Mouse (Mus musculus): ENCODE results near the gene Kng1. TPM values are rescaled to one million over a fixed set of nuclear protein-coding genes. Genes with fewer than 3 reads are reported as not detected.
A peak's percentile ranks its signal among the peaks of the same experiment; 100 is the strongest.
"Not testable (repeated sequence)": the region's sequence is repeated elsewhere in the genome, so short reads cannot be mapped to it uniquely, and the experiment has no call there.

The Kng1 gene
- polyA plus RNA-seq, 1 experiment from 2014 or later: not detected

DNA sequence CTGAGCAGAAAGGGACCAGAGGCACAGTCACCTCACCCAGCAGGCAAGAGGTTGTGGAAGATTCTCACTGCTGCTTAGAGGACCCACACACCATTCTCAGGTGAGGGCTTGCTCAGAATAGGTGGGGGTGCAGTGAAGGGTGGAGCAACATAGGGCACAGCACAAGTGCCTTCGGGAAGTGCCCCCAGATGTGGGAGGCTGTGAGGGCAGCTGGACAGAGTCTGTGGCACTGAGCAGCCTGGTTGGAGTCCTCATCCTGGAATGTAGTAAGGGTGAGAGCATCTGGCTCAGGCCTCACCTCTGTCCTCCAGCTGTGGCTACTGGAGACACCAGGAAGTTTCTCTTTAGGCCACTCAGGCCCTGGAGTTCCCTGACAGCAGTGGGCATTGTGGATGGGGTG is 39.2 kb downstream of the Kng1 start:
- H3K27me3 ChIP-seq (ENCODE audit: control insufficient read depth, insufficient read depth, low read length); H3K27ac ChIP-seq (replicated peaks; ENCODE audit: low read depth, low read length); H3K9me3 ChIP-seq (replicated peaks; ENCODE audit: control insufficient read depth, low read length); ATAC-seq (replicated peaks; ENCODE audit: insufficient number of reproducible peaks, low FRiP score, low TSS enrichment, low read depth); H3K36me3 ChIP-seq (replicated peaks; ENCODE audit: control insufficient read depth, insufficient read depth, low read depth, low read length); H3K9ac ChIP-seq (replicated peaks; ENCODE audit: low read length); DNase-seq (ENCODE audit: low spot score); H3K4me2 ChIP-seq (ENCODE audit: low read depth, low read length); H3K4me1 ChIP-seq (ENCODE audit: control insufficient read depth, insufficient read depth, low read length); H3K4me3 ChIP-seq (ENCODE audit: low read depth, low read length): not testable (repeated sequence)
- WGBS: 67% methylated on average over 1 of the region's 1 CpGs

DNA sequence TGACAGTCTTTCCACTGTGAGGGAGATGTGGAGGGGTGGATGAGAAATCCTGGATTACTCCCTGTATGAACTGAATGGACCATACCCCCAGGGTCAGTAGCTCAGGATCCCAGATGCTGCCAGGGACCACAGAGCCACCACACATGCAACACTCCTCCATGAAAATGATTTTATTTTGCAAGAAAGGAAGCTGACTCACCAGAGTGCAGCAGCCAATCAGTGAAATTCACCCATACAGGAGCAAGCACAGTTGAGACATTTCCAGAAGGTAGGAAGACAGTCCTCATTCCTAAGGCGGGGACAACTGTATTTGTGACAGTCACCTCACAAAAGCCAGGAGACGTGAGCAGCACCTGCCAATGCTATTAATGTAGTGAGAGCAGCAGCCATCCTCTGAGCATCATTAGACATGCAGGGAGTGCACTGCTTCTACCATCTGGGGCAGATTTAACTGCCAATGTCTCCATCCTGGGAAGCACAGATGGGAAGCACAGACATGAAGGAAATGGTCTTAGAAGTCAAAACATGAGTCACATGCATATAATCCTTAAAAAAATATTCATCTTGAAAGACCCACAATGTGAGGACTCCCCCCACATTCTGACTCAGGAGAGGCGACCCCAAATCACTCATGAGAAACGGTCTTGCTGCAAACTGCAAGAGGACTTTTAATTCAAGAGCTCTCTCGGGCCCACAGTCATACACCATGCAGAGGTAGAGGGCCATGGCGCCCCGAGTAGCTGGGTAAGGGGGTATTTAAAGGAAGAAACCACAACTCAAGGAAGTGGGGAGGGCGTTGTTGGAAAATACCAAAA is 39.8 kb downstream of the Kng1 start:
- not testable (repeated sequence) for H3K4me2 ChIP-seq (ENCODE audit: low read depth, low read length); H3K4me3 ChIP-seq (ENCODE audit: low read depth, low read length); H3K4me1 ChIP-seq (ENCODE audit: control insufficient read depth, insufficient read depth, low read length); H3K9me3 ChIP-seq (replicated peaks; ENCODE audit: control insufficient read depth, low read length); H3K36me3 ChIP-seq (replicated peaks; ENCODE audit: control insufficient read depth, insufficient read depth, low read depth, low read length); ATAC-seq (replicated peaks; ENCODE audit: insufficient number of reproducible peaks, low FRiP score, low TSS enrichment, low read depth); H3K27ac ChIP-seq (replicated peaks; ENCODE audit: low read depth, low read length); H3K9ac ChIP-seq (replicated peaks; ENCODE audit: low read length); DNase-seq (ENCODE audit: low spot score); H3K27me3 ChIP-seq (ENCODE audit: control insufficient read depth, insufficient read depth, low read length)
- WGBS: 85% methylated on average over 8 of the region's 8 CpGs

DNA sequence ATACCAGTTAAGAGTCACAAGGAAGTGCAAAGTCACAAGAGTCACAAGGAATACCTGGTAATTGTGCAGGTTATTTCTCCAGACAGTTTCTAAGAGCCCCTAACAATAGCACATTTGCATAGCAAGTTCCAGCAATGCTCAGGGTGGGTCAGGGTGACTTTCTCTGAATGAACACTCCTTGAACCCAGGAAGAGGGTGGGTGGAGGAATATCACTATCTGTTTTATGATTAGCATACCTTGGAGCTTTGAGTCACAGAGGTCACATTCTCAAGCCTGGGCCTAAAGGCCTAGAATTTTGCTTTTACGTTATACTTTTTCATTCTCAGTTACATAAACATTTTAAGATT is 40.4 kb downstream of the Kng1 start:
- not testable (repeated sequence) for H3K27ac ChIP-seq (replicated peaks; ENCODE audit: low read depth, low read length); H3K4me1 ChIP-seq (ENCODE audit: control insufficient read depth, insufficient read depth, low read length); ATAC-seq (replicated peaks; ENCODE audit: insufficient number of reproducible peaks, low FRiP score, low TSS enrichment, low read depth); DNase-seq (ENCODE audit: low spot score); H3K9me3 ChIP-seq (replicated peaks; ENCODE audit: control insufficient read depth, low read length); H3K27me3 ChIP-seq (ENCODE audit: control insufficient read depth, insufficient read depth, low read length); H3K4me2 ChIP-seq (ENCODE audit: low read depth, low read length); H3K9ac ChIP-seq (replicated peaks; ENCODE audit: low read length); H3K36me3 ChIP-seq (replicated peaks; ENCODE audit: control insufficient read depth, insufficient read depth, low read depth, low read length); H3K4me3 ChIP-seq (ENCODE audit: low read depth, low read length)
- 97% methylated on average over 1 of the region's 1 CpGs for WGBS

DNA sequence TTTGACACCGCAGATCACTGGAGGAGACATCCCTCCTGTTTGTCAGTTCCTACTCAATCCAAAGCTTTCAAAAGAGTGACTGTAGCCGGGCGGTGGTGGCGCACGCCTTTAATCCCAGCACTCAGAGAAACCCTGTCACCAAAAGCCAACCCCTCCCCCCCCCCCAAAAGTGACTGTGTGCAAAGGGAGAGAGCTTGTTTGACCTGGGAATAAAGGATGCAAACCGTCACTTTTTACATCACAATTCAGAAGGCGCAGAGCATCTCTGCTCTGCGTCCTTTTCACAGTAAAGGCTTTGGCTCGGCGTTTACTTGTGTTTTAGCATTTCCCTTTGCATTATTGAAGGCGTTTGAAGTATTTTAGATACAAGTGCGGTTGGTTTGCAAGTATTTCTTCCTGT is 42.0 kb downstream of the Kng1 start:
- H3K4me1 ChIP-seq (ENCODE audit: control insufficient read depth, insufficient read depth, low read length): peaks cover 3% of the 10 kb centered on the region
- H3K9ac ChIP-seq (replicated peaks; ENCODE audit: low read length): peak overlapping the region; percentile 23
- WGBS: 4% methylated on average over 12 of the region's 12 CpGs
- peak overlapping the region; percentile 16 for H3K4me3 ChIP-seq (ENCODE audit: low read depth, low read length)
- H3K4me2 ChIP-seq (ENCODE audit: low read depth, low read length): peak overlapping the region; percentile 26
- H3K27me3 ChIP-seq (ENCODE audit: control insufficient read depth, insufficient read depth, low read length): no peaks in the 10 kb centered on the region
- no peaks in the 10 kb centered on the region for H3K36me3 ChIP-seq (replicated peaks; ENCODE audit: control insufficient read depth, insufficient read depth, low read depth, low read length)
- no peaks in the 10 kb centered on the region for H3K9me3 ChIP-seq (replicated peaks; ENCODE audit: control insufficient read depth, low read length)
- no peak overlapping the region for H3K27ac ChIP-seq (replicated peaks; ENCODE audit: low read depth, low read length)
- ATAC-seq (replicated peaks; ENCODE audit: insufficient number of reproducible peaks, low FRiP score, low TSS enrichment, low read depth) (no peak), DNase-seq (ENCODE audit: low spot score) (no peak)

DNA sequence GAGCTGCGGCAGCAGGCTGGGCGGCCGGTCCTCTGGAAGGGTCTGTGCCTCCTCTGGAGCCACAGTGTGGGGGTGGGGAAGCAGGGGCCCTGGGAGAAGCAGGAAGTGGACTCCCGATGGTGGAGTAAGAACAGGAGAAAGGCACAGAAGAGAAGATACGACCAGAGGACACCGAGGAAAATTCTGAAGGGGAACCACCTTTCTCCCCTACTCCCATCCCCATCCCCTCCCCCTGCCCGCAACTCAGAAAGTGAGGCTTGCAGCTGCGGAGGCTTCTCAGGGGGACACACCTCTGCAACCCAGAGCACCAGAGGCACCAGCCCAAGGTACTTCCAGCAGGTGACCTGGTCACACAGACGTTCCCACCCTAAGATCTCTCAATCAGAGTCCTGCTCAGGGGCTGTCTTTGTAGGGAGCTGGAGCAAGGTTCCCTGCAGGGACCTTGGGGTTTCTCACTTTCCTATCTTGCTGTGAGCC is 42.5 kb downstream of the Kng1 start:
- under 1% methylated on average over 9 of the region's 9 CpGs for WGBS
- Histone ChIP-seq H3K4me1 (ENCODE audit: control insufficient read depth, insufficient read depth, low read length) (peaks cover 3% of the 10 kb centered on the region), H3K4me2 (ENCODE audit: low read depth, low read length) (peak overlapping the region; percentile 26), H3K4me3 (ENCODE audit: low read depth, low read length) (peak overlapping the region; percentile 16), H3K36me3 (replicated peaks; ENCODE audit: control insufficient read depth, insufficient read depth, low read depth, low read length) (no peaks in the 10 kb centered on the region), H3K27ac (replicated peaks; ENCODE audit: low read depth, low read length) (no peak overlapping the region), H3K9ac (replicated peaks; ENCODE audit: low read length) (peak overlapping the region; percentile 23), H3K27me3 (ENCODE audit: control insufficient read depth, insufficient read depth, low read length) (no peaks in the 10 kb centered on the region), H3K9me3 (replicated peaks; ENCODE audit: control insufficient read depth, low read length) (no peaks in the 10 kb centered on the region)
- DNase-seq (ENCODE audit: low spot score): peak; percentile 72
- ATAC-seq (replicated peaks; ENCODE audit: insufficient number of reproducible peaks, low FRiP score, low TSS enrichment, low read depth): 0 out of 2 replicates have a peak, but pooled peaks have one; percentile 46

DNA sequence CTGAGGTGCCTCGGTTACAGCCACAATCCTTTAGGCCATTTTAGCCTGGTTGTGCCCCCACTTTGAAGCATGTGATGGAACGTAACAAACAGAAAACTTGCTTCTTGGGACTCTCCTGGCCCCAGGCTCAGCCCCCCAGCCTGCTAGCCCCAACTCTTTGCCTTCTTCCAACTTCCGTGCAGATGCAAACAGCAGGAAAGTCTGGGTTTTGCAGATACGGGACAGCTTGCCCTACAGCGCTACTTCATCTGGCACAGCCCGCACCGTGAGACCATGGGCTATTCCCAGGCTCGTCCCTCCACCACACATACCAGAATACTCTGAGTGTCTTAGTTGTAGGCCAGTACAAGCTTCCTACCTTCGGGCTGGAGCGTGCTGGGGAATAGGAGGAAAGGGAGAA is 42.9 kb downstream of the Kng1 start:
- Histone ChIP-seq H3K4me1 (ENCODE audit: control insufficient read depth, insufficient read depth, low read length) (peaks cover 3% of the 10 kb centered on the region), H3K27ac (replicated peaks; ENCODE audit: low read depth, low read length) (no peak overlapping the region), H3K9ac (replicated peaks; ENCODE audit: low read length) (peak overlapping the region; percentile 23), H3K4me3 (ENCODE audit: low read depth, low read length) (peak overlapping the region; percentile 16), H3K27me3 (ENCODE audit: control insufficient read depth, insufficient read depth, low read length) (no peaks in the 10 kb centered on the region), H3K4me2 (ENCODE audit: low read depth, low read length) (peak overlapping the region; percentile 26), H3K9me3 (replicated peaks; ENCODE audit: control insufficient read depth, low read length) (no peaks in the 10 kb centered on the region), H3K36me3 (replicated peaks; ENCODE audit: control insufficient read depth, insufficient read depth, low read depth, low read length) (no peaks in the 10 kb centered on the region)
- DNase-seq (ENCODE audit: low spot score): no peak
- ATAC-seq (replicated peaks; ENCODE audit: insufficient number of reproducible peaks, low FRiP score, low TSS enrichment, low read depth): no peak
- 8% methylated on average over 10 of the region's 10 CpGs for WGBS

DNA sequence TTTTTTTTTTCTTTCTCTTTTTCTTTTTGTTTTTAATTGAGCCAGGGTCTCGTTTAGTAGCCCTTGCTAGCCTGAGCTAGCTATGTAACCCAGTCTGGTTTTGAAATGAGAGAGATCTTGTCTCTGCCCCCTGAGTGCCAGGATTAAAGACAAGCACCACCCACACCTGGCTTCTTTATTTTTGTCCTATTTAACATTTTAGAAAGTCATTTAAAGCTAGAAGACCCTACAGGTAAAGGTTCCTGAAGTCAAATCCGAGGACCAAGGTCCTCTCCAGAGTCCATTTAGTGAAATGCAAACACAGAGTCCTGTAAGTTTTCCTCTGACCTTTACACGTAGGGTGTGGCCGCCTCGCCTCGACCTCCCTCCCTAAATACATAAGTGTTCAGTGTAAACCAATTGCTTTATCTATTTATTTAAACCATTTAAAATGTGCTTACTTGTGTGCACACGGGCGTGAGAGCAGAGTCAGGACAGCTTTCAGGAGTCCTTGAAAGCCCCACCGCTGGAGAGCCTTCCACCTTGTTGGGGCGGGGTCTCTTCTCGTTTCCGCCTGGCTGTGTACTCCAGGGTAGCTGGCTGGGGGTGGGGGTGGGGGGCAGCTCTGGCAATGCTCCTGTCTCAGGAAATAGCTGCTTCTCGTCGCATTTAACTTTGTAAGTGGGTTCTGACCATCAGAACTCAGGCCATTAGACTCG is 44.8 kb downstream of the Kng1 start:
- ATAC-seq (replicated peaks; ENCODE audit: insufficient number of reproducible peaks, low FRiP score, low TSS enrichment, low read depth): no peak
- peaks cover 3% of the 10 kb centered on the region for H3K4me1 ChIP-seq (ENCODE audit: control insufficient read depth, insufficient read depth, low read length)
- H3K4me3 ChIP-seq (ENCODE audit: low read depth, low read length): peak overlapping the region; percentile 13; the same call in 1 of the 2 replicates
- H3K9me3 ChIP-seq (replicated peaks; ENCODE audit: control insufficient read depth, low read length): no peaks in the 10 kb centered on the region
- H3K27ac ChIP-seq (replicated peaks; ENCODE audit: low read depth, low read length): no peak overlapping the region
- H3K27me3 ChIP-seq (ENCODE audit: control insufficient read depth, insufficient read depth, low read length): no peaks in the 10 kb centered on the region
- DNase-seq (ENCODE audit: low spot score): no peak
- peak overlapping the region; percentile 29; the same call in 1 of the 2 replicates for H3K9ac ChIP-seq (replicated peaks; ENCODE audit: low read length)
- H3K4me2 ChIP-seq (ENCODE audit: low read depth, low read length): peak overlapping the region; percentile 37
- whole genome bisulfite sequencing: 8% methylated on average over 15 of the region's 15 CpGs
- H3K36me3 ChIP-seq (replicated peaks; ENCODE audit: control insufficient read depth, insufficient read depth, low read depth, low read length): no peaks in the 10 kb centered on the region

Measured in embryonic facial prominence, embryonic 11.5 days (tissue).